In genomic region chr13:109920256-109920655, GRCm38 (mm10) we compare ENCODE assay signal across 18 mouse cellular contexts.
"Had no signal": no experiment of that assay in that cellular context is flagged by ENCODE, and none has a peak within 500 bp of the region (broad histone marks: within the 10 kb centered on the region; RNA-seq: fewer than 3 reads in every experiment).

No protein-coding gene starts in this region.

- DNase-seq: lung, adult 18-20 months; lung, embryonic 14.5 days; lung, postnatal 10 days; lung, postnatal 4 days; retina, postnatal 1 day; right cerebral cortex, adult 18-20 months; right cerebral cortex, postnatal 25 days; right cerebral cortex, postnatal 4 days; spleen, adult 18-20 months; thymus, adult 18-20 months; thymus, postnatal 14 days; thymus, postnatal 36 days had no signal

- H3K9me3 ChIP-seq: midbrain, embryonic 10.5 days; midbrain, embryonic 13.5 days; midbrain, embryonic 15.5 days; neural tube, embryonic 13.5 days; neural tube, embryonic 15.5 days had no signal

- H3K4me2 ChIP-seq: lung, embryonic 14.5 days; midbrain, embryonic 13.5 days; midbrain, embryonic 15.5 days; neural tube, embryonic 13.5 days; neural tube, embryonic 15.5 days had no signal

- H3K4me3 ChIP-seq: midbrain, embryonic 10.5 days; midbrain, embryonic 13.5 days; midbrain, embryonic 15.5 days; myocyte; neural tube, embryonic 13.5 days; neural tube, embryonic 15.5 days had no signal

- ATAC-seq: midbrain, embryonic 13.5 days; midbrain, embryonic 15.5 days had no signal

- H3K36me3 ChIP-seq: midbrain, embryonic 10.5 days; midbrain, embryonic 13.5 days; midbrain, embryonic 15.5 days; neural tube, embryonic 13.5 days; neural tube, embryonic 15.5 days had no signal

- H3K4me1 ChIP-seq: midbrain, embryonic 15.5 days had no signal

- H3K27ac ChIP-seq: midbrain, embryonic 10.5 days; midbrain, embryonic 13.5 days; midbrain, embryonic 15.5 days; neural tube, embryonic 13.5 days; neural tube, embryonic 15.5 days had no signal

- H3K27me3 ChIP-seq: midbrain, embryonic 13.5 days; midbrain, embryonic 15.5 days; neural tube, embryonic 13.5 days; neural tube, embryonic 15.5 days had no signal

- H3K9ac ChIP-seq: lung, embryonic 14.5 days; midbrain, embryonic 13.5 days; midbrain, embryonic 15.5 days; neural tube, embryonic 13.5 days; neural tube, embryonic 15.5 days had no signal
